In the genomic region with DNA sequence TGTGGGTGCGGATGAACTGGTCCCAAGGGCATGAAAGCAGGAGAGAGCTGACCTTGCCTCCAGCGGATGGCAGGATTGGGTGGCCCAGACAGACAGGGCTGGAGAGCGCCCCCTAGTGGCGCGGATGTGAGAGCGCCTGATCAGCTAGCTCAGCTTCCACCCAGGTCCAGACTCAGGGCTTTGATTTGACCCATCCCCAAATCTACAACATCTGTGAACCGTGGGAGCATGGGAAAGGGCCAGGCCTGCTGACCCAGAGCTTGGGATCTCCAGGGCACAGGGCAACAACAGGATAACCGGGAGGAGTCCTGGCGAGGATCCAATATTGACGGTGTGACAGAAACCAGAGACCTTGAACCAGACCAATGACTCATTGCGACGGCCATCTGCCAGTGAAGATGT, we compare ENCODE assay signal across 8 mouse cellular contexts.
DNase-seq lines count a peak whose midpoint lies in the region; ATAC-seq and TF ChIP-seq lines count a peak whose summit lies in the region.

No protein-coding gene starts in this region.

- H3K4me2 ChIP-seq in heart, embryonic 14.5 days (ENCODE audit: low read length) = 0 out of 2 replicates have a peak overlapping the region, but pooled peaks have one; percentile 1

- WGBS in heart, embryonic 14.5 days = 9% methylated on average over 12 of the region's 12 CpGs
- WGBS in liver, adult 2 months = 5% methylated on average over 12 of the region's 12 CpGs

- H3K4me1 ChIP-seq in heart, embryonic 14.5 days (ENCODE audit: control insufficient read depth in 2 of 2, insufficient read depth in 2 of 2, low read length in 2 of 2) = peaks cover 28 to 30% of the 10 kb centered on the region in 2 experiments
- peaks cover 8% of the 10 kb centered on the region; the same call in 1 of the 2 replicates for H3K4me1 ChIP-seq in liver, adult 2 months (ENCODE audit: control insufficient read depth, insufficient read depth, low read length)

- DNase-seq in layer of hippocampus, adult 2 months (ENCODE audit: low spot score in 2 of 2) = no peak
- no peak for DNase-seq in layer of hippocampus, postnatal 14 days (ENCODE audit: low spot score in 2 of 2)
- peak; percentile 78 for DNase-seq in R1 (ENCODE audit: low read depth, low spot score)
- DNase-seq in cerebellum, postnatal 36 days = peak; percentile 51 to 56
- DNase-seq in liver, adult 2 months (ENCODE audit: extremely low read depth, low read depth, low spot score) = peak; percentile 97
- peak; percentile 40 for DNase-seq in ovary, postnatal 14 days (ENCODE audit: low spot score)
- DNase-seq in frontal cortex, postnatal 14 days (ENCODE audit: low spot score in 2 of 2) = no peak

- H3K36me3 ChIP-seq in heart, embryonic 14.5 days (ENCODE audit: control insufficient read depth, insufficient read depth, low read length) = no peaks in the 10 kb centered on the region
- H3K36me3 ChIP-seq in liver, adult 2 months (ENCODE audit: control insufficient read depth, insufficient read depth, low read length) = no peaks in the 10 kb centered on the region

- H3K27ac ChIP-seq in layer of hippocampus, adult 2 months = no peak overlapping the region
- H3K27ac ChIP-seq in heart, embryonic 14.5 days (replicated peaks in 1 of 2; ENCODE audit: control insufficient read depth in 1 of 2, insufficient read depth in 1 of 2, low read depth in 2 of 2, low read length in 2 of 2) = no peak overlapping the region; a peak in 1 of 4 replicates
- no peak overlapping the region for H3K27ac ChIP-seq in liver, adult 2 months (replicated peaks; ENCODE audit: insufficient read depth, low read depth, low read length)

- no peak overlapping the region for H3K4me3 ChIP-seq in layer of hippocampus, adult 2 months
- H3K4me3 ChIP-seq in heart, embryonic 14.5 days (ENCODE audit: control insufficient read depth in 1 of 2, insufficient read depth in 1 of 2, low read depth in 1 of 2, low read length in 2 of 2) = no peak overlapping the region
- no peak overlapping the region for H3K4me3 ChIP-seq in liver, adult 2 months (ENCODE audit: insufficient read depth, low read depth, low read length)

- H3K27me3 ChIP-seq in heart, embryonic 14.5 days (ENCODE audit: control insufficient read depth, insufficient read depth, low read length) = peaks cover 21% of the 10 kb centered on the region
- no peaks in the 10 kb centered on the region; the same call in 1 of the 2 replicates for H3K27me3 ChIP-seq in liver, adult 2 months (ENCODE audit: control insufficient read depth, insufficient read depth, low read length)

- ATAC-seq in heart, embryonic 14.5 days (ENCODE audit: insufficient number of reproducible peaks, insufficient read depth, low FRiP score, low read depth) = peak; percentile 50

- peak; percentile 88 for TF ChIP-seq CTCF in layer of hippocampus, adult 2 months (conservative IDR thresholded peaks at IDR 0.05)
- peak; percentile 93 for TF ChIP-seq CTCF in liver, adult 2 months (IDR thresholded peaks at IDR 0.05; ENCODE audit: low read depth, low read length)

- H3K9ac ChIP-seq in heart, embryonic 14.5 days (ENCODE audit: low read length) = no peak overlapping the region
- no peak overlapping the region for H3K9ac ChIP-seq in liver, adult 2 months (ENCODE audit: low read depth, low read length)

- no peaks in the 10 kb centered on the region for H3K9me3 ChIP-seq in heart, embryonic 14.5 days (ENCODE audit: control insufficient read depth, low read length)

- TF ChIP-seq POLR2A in liver, adult 2 months (IDR thresholded peaks at IDR 0.05; ENCODE audit: extremely low read depth, insufficient read depth, low read length) = no peak

- no peaks in the 10 kb centered on the region for H3K79me2 ChIP-seq in liver, adult 2 months (ENCODE audit: control insufficient read depth, insufficient read depth, low read length)

Comparison
In these comparisons a context has a peak if more than half of its experiments do, and no peak if none do; other contexts are left out.
1. DNase-seq: peak in R1 (single experiment), cerebellum, postnatal 36 days (2 of 2), liver, adult 2 months (single experiment) and ovary, postnatal 14 days (single experiment); none in layer of hippocampus, adult 2 months (0 of 2), layer of hippocampus, postnatal 14 days (0 of 2) and frontal cortex, postnatal 14 days (0 of 2).